Mouse (Mus musculus) heart, adult 2 months (tissue): ENCODE results near the gene 4930544D05Rik.

Experiments
- CTCF ChIP-seq: fragments of 200-600 bp; IDR thresholded peaks from 2 replicates; pipeline ENCODE4 v1.8.1; 2022; ENCODE audit warnings: antibody characterized with exemption, mild to moderate bottlenecking, moderate library complexity
- EP300 ChIP-seq: fragments of 200-500 bp; IDR thresholded peaks from 2 replicates; pipeline ENCODE4 v1.6.1; 2011; ENCODE audit warnings: low read depth, low read length, control low read depth; ENCODE audit not compliant: insufficient read depth
- POLR2A ChIP-seq: fragments of 200-500 bp; IDR thresholded peaks from 2 replicates; pipeline ENCODE4 v1.6.1; 2011; ENCODE audit warnings: mild to moderate bottlenecking, low read depth, low read length, control low read depth; ENCODE audit not compliant: insufficient read depth

GRCm38 (mm10) chr11:70654923-70655570 is 39.4 kb downstream of the 4930544D05Rik start:
- TF ChIP-seq POLR2A (peak; percentile 79), CTCF (no peak), EP300 (0 out of 2 replicates have a peak, but pooled peaks have one; percentile 55)
